Mouse (Mus musculus) liver, postnatal 0 days (tissue): ENCODE data around the gene Traf1.

Experiments
- CTCF ChIP-seq: sonication (generic); IDR thresholded peaks from 2 replicates; pipeline ENCODE4 v1.5.1; 2016; ENCODE audit warnings: antibody characterized with exemption, low read depth
- EP300 ChIP-seq: IDR thresholded peaks from 2 replicates; pipeline ENCODE4 v1.6.1; 2016; ENCODE audit warnings: antibody characterized with exemption, low read depth, mild to moderate bottlenecking

DNA sequence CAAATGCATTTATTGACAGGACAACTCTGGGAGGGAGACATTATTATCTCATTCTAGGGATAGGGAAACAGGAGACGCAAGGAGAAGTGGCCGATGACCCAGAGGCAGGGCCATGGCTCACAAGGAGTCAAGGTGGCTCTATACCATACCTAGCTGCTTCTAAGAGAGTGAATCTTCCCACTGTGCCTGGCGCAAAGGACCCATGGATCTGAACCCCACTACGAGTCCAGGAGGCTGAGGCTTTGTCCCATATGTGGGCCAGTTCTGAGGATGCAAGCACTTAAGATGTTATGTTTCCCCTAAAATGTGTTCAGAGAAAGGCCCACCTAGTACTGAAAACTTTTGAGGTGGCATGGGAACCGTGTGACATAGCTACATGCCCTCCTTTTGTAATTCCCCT is 49.7 kb downstream of the Traf1 start:
- no peak for TF ChIP-seq CTCF
- TF ChIP-seq EP300 = no peak
